Mouse (Mus musculus): ENCODE measurements around the gene Esrra.

GRCm38 (mm10) chr19:6942764-6943163 is 21.2 kb upstream of the Esrra start:
- TF ChIP-seq CTCF (IDR thresholded peaks at IDR 0.05; ENCODE audit: extremely low read depth, insufficient read depth, low read length), result no peak
- no peak for TF ChIP-seq POLR2A (IDR thresholded peaks at IDR 0.05; ENCODE audit: extremely low read depth, insufficient read depth, low read length)
